Mouse (Mus musculus) midbrain, embryonic 13.5 days (tissue): ENCODE data around the gene Glcci1. TPM values are rescaled to one million over a fixed set of nuclear protein-coding genes. Genes with fewer than 3 reads are reported as not detected.

Source experiments
- ATAC-seq: fragments of 200-750 bp; cut with Nextera tagmentation; 2 replicates; pipeline ENCODE4 v1.8.0; 2017; ENCODE audit warnings: mild to moderate bottlenecking, moderate TSS enrichment, moderate library complexity
- H3K27ac ChIP-seq: fragments of 300-500 bp; sonication (generic); 2 replicates; pipeline ENCODE4 v1.5.1; 2015; ENCODE audit warnings: inconsistent platforms, mild to moderate bottlenecking, moderate library complexity
- H3K27me3 ChIP-seq: fragments of 300-500 bp; sonication (generic); 2 replicates; pipeline ENCODE4 v1.6.1; 2015; ENCODE audit warnings: mild to moderate bottlenecking, inconsistent platforms
- H3K36me3 ChIP-seq: fragments of 300-500 bp; sonication (generic); 2 replicates; pipeline ENCODE4 v1.6.1; 2015; ENCODE audit warnings: mild to moderate bottlenecking, inconsistent platforms
- H3K4me1 ChIP-seq: fragments of 300-500 bp; sonication (generic); replicated peaks from 2 replicates; pipeline ENCODE4 v1.6.1; 2015; ENCODE audit warnings: inconsistent platforms
- H3K4me2 ChIP-seq: fragments of 300-500 bp; sonication (generic); replicated peaks from 2 replicates; pipeline ENCODE4 v1.6.1; 2015; ENCODE audit warnings: moderate library complexity, mild to moderate bottlenecking, inconsistent platforms
- H3K4me3 ChIP-seq: fragments of 300-500 bp; sonication (generic); replicated peaks from 2 replicates; pipeline ENCODE4 v1.5.1; 2015; ENCODE audit warnings: mild to moderate bottlenecking, inconsistent platforms
- H3K9ac ChIP-seq: fragments of 300-500 bp; sonication (generic); replicated peaks from 2 replicates; pipeline ENCODE4 v1.6.1; 2015; ENCODE audit warnings: mild to moderate bottlenecking, inconsistent platforms
- H3K9me3 ChIP-seq: fragments of 300-500 bp; sonication (generic); 2 replicates; pipeline ENCODE4 v1.6.1; 2016; ENCODE audit warnings: mild to moderate bottlenecking, inconsistent platforms
- WGBS: fragments of 180-500 bp; shearing (Covaris S2); methylation state at CpG from one replicate; pipeline ENCODE4 v1.1.7; 2015; 5-methylcytosine and 5-hydroxymethylcytosine counted together
- polyA plus RNA-seq: library from polyadenylated mRNA; unstranded; fragments of >200 nt; fragmentation: Nextera tagmentation; extraction: Ambion mirVana; gene quantifications from 2 replicates; pipeline ENCODE4 v1.2.1, GENCODE M21; 2015

Glcci1 gene
- 10.5 and 14.6 TPM in 2 replicates for polyA plus RNA-seq

DNA sequence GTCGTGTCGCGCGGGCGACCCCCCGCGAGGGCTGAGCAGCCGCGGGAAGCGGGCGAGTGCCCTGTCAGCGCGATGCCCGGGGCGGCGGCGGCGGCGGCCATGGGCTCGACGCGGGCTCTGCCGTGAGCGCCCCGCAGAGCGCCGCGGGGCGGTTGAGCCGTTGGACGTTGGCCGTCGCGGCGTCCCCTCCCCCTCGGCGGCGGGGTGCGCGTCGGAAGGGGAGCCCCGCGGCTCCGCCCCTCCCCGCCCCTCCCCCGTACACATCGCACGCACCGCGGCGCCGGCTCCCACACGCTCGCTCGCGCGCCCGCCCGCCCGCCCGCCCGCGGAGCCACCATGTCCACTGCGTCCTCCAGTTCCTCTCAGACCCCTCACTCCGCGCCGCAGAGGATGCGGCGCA, at the start of gene Glcci1:
Gene Glcci1 (plus strand): TSS at position 50 of the 400 bp plus-strand sequence.
- H3K27ac ChIP-seq: peak within 1 kb of the TSS; percentile 100
- H3K36me3 ChIP-seq: no peaks in the 10 kb centered on the region
- ATAC-seq: peak; percentile 83
- H3K27me3 ChIP-seq: no peaks in the 10 kb centered on the region
- H3K9ac ChIP-seq: peak within 1 kb of the TSS; percentile 98
- H3K4me2 ChIP-seq: peak within 1 kb of the TSS; percentile 80
- peaks cover 32% of the 10 kb centered on the region for H3K4me1 ChIP-seq
- no peaks in the 10 kb centered on the region for H3K9me3 ChIP-seq
- WGBS: under 1% methylated on average over 24 of the region's 69 CpGs
- peak within 1 kb of the TSS; percentile 99 for H3K4me3 ChIP-seq

DNA sequence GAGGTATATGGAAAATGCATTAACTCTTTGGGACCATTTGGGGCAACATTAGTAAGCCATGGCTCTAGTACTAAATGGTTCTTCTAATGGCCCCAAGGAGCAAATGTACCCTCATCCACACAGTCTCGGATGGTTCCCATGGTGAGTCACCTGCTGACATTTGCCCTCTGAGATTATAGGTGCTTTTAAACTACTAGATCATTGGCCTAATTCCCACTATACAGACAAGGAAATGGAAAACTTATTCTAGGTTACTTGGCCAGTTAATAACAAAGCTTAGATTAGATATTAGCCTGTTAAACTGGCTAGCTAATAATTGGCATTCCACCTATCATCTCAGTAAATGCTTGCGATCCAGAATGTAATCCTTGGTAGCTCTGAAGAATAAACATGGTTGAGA, 47.0 kb upstream of the Glcci1 start:
- no peaks in the 10 kb centered on the region for H3K27me3 ChIP-seq
- ATAC-seq: no peak
- H3K9me3 ChIP-seq: no peaks in the 10 kb centered on the region
- 94% methylated on average over 2 of the region's 2 CpGs for WGBS
- no peak overlapping the region for H3K27ac ChIP-seq
- H3K36me3 ChIP-seq: no peaks in the 10 kb centered on the region
- H3K4me3 ChIP-seq: no peak overlapping the region
- H3K4me1 ChIP-seq: peaks cover 4% of the 10 kb centered on the region
- no peak overlapping the region for H3K9ac ChIP-seq
- H3K4me2 ChIP-seq: no peak overlapping the region

DNA sequence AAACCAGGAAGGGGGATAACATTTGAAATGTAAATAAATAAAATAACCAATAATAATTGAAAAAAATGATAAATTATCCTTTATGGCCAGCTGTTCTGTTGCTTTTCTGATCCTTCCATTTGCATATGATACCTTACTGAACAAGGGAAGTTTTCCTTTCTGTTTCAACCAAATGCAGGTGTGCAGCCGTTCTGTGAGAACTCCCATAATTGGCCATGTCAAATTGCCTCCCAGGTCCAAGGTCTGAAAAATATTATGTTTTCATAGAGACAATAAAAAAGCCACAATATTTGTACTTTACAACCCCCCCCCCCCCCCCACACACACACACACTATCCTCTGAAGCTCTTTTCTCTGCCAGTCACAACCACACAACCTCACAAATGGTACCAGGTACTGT, 44.0 kb upstream of the Glcci1 start:
- Histone ChIP-seq H3K36me3 (no peaks in the 10 kb centered on the region), H3K27ac (no peak overlapping the region), H3K9me3 (no peaks in the 10 kb centered on the region), H3K4me3 (no peak overlapping the region), H3K4me1 (peaks cover 13% of the 10 kb centered on the region), H3K27me3 (0 out of 2 replicates have a peak, but pooled peaks cover 4% of the 10 kb centered on the region), H3K4me2 (no peak overlapping the region), H3K9ac (no peak overlapping the region)
- ATAC-seq: no peak
- 90% methylated on average over 1 of the region's 1 CpGs for whole genome bisulfite sequencing

GRCm38 (mm10) chr6:8465985-8466384, 43.4 kb upstream of the Glcci1 start:
- Histone ChIP-seq H3K36me3 (no peaks in the 10 kb centered on the region), H3K9me3 (no peaks in the 10 kb centered on the region), H3K9ac (no peak overlapping the region), H3K27me3 (0 out of 2 replicates have a peak, but pooled peaks cover 4% of the 10 kb centered on the region), H3K4me2 (no peak overlapping the region), H3K4me1 (peaks cover 13% of the 10 kb centered on the region), H3K27ac (no peak overlapping the region), H3K4me3 (no peak overlapping the region)
- WGBS: 89% methylated on average over 5 of the region's 5 CpGs
- ATAC-seq: no peak

DNA sequence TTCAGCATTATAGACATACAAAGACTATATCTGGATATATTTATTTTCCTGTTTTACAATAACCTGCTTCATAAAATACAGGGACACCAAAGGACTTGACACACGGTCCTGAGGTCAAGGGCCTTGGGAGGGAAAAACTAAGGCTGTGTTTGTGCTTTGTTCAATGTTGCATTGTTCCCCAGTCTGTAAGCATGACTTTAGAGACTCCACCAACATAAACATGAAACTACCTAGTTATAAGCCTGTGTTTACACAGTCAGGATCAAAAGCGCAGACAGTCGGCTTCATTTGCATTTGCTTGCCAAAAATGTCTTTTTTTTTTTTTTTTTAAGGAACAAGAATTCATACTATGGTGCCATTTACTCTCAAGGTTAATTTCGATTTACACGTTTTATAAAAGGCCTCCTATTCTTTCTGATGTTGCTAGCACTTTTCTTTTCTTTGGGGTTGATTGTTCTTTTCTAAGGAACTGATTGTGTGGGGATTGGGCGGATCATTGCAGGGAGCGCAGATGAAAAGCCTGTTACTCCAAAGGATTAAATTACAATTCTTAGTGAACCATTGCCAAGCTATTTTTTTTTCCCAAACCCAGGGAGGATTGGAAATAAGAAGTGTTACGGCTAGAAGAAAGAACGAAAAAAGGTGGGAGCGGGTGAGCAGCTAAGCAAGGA, 41.6 kb upstream of the Glcci1 start:
- WGBS: 8% methylated on average over 10 of the region's 10 CpGs
- no peaks in the 10 kb centered on the region for H3K36me3 ChIP-seq
- no peak overlapping the region for H3K9ac ChIP-seq
- 0 out of 2 replicates have a peak, but pooled peaks have one; percentile 60 for ATAC-seq
- H3K4me3 ChIP-seq: no peak overlapping the region
- 0 out of 2 replicates have a peak, but pooled peaks cover 9% of the 10 kb centered on the region for H3K27me3 ChIP-seq
- peaks cover 13% of the 10 kb centered on the region for H3K4me1 ChIP-seq
- no peak overlapping the region; the same call in 1 of the 2 replicates for H3K4me2 ChIP-seq
- no peak overlapping the region for H3K27ac ChIP-seq
- H3K9me3 ChIP-seq: no peaks in the 10 kb centered on the region

GRCm38 (mm10) chr6:8469918-8470317, 39.5 kb upstream of the Glcci1 start:
- no peak overlapping the region for H3K4me3 ChIP-seq
- no peaks in the 10 kb centered on the region for H3K36me3 ChIP-seq
- H3K9ac ChIP-seq: no peak overlapping the region
- no peak overlapping the region for H3K4me2 ChIP-seq
- peaks cover 13% of the 10 kb centered on the region for H3K4me1 ChIP-seq
- no peak for ATAC-seq
- no peaks in the 10 kb centered on the region for H3K9me3 ChIP-seq
- no peak overlapping the region for H3K27ac ChIP-seq
- H3K27me3 ChIP-seq: 0 out of 2 replicates have a peak, but pooled peaks cover 9% of the 10 kb centered on the region
- WGBS: 99% methylated on average over 3 of the region's 3 CpGs

DNA sequence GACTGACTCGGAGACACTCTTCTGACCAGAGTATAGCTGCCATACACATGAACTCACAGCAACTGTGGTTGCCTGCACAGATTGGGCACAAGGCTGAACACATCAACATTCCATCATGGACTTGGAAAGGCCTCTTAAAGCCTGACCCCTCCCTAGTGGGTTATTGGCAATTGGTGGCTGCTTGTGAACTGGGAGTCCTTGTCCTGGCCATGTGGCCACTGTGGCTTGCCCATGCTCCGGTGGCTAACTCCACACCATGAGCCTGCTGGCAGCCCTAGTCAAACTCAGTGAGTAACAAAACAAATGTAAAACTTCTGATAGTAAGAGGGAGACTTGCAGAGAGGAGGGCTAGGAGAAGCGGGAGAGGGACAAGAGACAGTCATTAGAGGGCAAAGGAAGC, 37.3 kb upstream of the Glcci1 start:
- no peaks in the 10 kb centered on the region for H3K36me3 ChIP-seq
- WGBS: 95% methylated on average over 3 of the region's 3 CpGs
- H3K4me3 ChIP-seq: no peak overlapping the region
- no peak overlapping the region for H3K4me2 ChIP-seq
- H3K9ac ChIP-seq: no peak overlapping the region
- no peaks in the 10 kb centered on the region for H3K9me3 ChIP-seq
- H3K4me1 ChIP-seq: peaks cover 13% of the 10 kb centered on the region
- no peak for ATAC-seq
- no peak overlapping the region for H3K27ac ChIP-seq
- 0 out of 2 replicates have a peak, but pooled peaks cover 9% of the 10 kb centered on the region for H3K27me3 ChIP-seq

GRCm38 (mm10) chr6:8472915-8473314, 36.5 kb upstream of the Glcci1 start:
- Histone ChIP-seq H3K27ac (no peak overlapping the region), H3K4me3 (no peak overlapping the region), H3K9ac (no peak overlapping the region), H3K4me1 (peaks cover 6% of the 10 kb centered on the region; the same call in 1 of the 2 replicates), H3K4me2 (no peak overlapping the region), H3K27me3 (0 out of 2 replicates have a peak, but pooled peaks cover 9% of the 10 kb centered on the region), H3K36me3 (no peaks in the 10 kb centered on the region), H3K9me3 (no peaks in the 10 kb centered on the region)
- ATAC-seq: no peak
- WGBS: 90% methylated on average over 5 of the region's 5 CpGs

- ATAC-seq: no peak
- 70% methylated on average over 5 of the region's 5 CpGs for WGBS
Observed at GRCm38 (mm10) chr6:8473498-8473897, 35.9 kb upstream of the Glcci1 start.

GRCm38 (mm10) chr6:8474316-8474715, 35.1 kb upstream of the Glcci1 start:
- 82% methylated on average over 3 of the region's 3 CpGs for WGBS
- H3K27ac ChIP-seq: no peak overlapping the region
- H3K27me3 ChIP-seq: 0 out of 2 replicates have a peak, but pooled peaks cover 8% of the 10 kb centered on the region
- H3K9ac ChIP-seq: no peak overlapping the region
- H3K9me3 ChIP-seq: no peaks in the 10 kb centered on the region
- H3K36me3 ChIP-seq: no peaks in the 10 kb centered on the region
- H3K4me2 ChIP-seq: no peak overlapping the region
- H3K4me1 ChIP-seq: no peaks in the 10 kb centered on the region
- H3K4me3 ChIP-seq: no peak overlapping the region
- no peak for ATAC-seq

More at GRCm38 (mm10) chr6:8473498-8473897, 35.9 kb upstream of the Glcci1 start:
- Histone ChIP-seq H3K27me3 (0 out of 2 replicates have a peak, but pooled peaks cover 9% of the 10 kb centered on the region), H3K4me3 (no peak overlapping the region), H3K36me3 (no peaks in the 10 kb centered on the region), H3K4me2 (no peak overlapping the region), H3K27ac (no peak overlapping the region), H3K9ac (no peak overlapping the region), H3K9me3 (no peaks in the 10 kb centered on the region), H3K4me1 (no peaks in the 10 kb centered on the region)

DNA sequence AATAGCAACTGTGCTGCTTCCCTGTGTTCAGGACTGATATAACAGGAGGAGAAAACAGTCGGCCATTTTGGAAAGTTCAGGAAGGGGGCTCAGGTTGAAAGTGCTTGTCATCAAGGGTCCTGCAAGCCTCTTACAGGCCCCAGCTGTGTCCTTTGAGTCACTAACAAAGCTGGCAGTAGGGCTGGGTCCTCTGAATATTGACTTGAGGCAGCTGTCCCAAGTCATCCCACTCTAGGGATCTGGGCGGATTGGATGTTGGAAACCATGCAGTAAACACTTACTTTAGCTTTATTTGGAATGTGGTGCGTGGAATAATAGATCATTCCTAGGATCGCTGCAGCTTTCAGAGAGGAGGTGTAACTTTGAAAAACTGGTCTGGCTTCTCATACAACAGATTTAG, 34.6 kb upstream of the Glcci1 start:
- WGBS: 90% methylated on average over 4 of the region's 4 CpGs
- ATAC-seq: no peak

DNA sequence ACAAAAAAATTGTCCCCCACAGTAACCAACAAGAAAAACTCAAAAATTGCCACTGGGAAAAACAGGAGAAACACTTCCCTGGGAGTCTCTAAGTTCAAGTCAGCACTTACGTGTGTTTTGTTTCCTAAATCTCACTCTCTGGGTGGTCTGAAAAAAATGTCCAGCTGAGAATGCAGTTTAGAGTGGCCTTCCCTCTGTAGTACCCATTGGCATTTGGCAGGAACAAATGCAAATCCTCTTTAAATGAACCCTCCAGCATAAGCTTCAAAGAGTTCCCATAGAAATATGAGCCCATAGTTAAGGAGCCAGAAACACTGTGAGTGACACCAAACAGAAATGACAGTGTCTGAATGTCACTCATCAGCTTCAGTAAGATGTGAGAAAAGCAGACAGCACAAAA, 30.2 kb upstream of the Glcci1 start:
- no peak overlapping the region for H3K4me2 ChIP-seq
- H3K27me3 ChIP-seq: no peaks in the 10 kb centered on the region
- WGBS: 11% methylated on average over 1 of the region's 1 CpGs
- no peak overlapping the region for H3K9ac ChIP-seq
- H3K36me3 ChIP-seq: no peaks in the 10 kb centered on the region
- no peak overlapping the region for H3K4me3 ChIP-seq
- no peaks in the 10 kb centered on the region for H3K4me1 ChIP-seq
- H3K27ac ChIP-seq: no peak overlapping the region
- H3K9me3 ChIP-seq: no peaks in the 10 kb centered on the region
- ATAC-seq: no peak

More for the DNA sequence above, 34.6 kb upstream of the Glcci1 start:
- H3K9ac ChIP-seq: no peak overlapping the region
- no peaks in the 10 kb centered on the region for H3K9me3 ChIP-seq
- no peak overlapping the region for H3K4me3 ChIP-seq
- H3K27me3 ChIP-seq: 0 out of 2 replicates have a peak, but pooled peaks cover 4% of the 10 kb centered on the region
- H3K4me1 ChIP-seq: no peaks in the 10 kb centered on the region
- H3K4me2 ChIP-seq: no peak overlapping the region
- no peaks in the 10 kb centered on the region for H3K36me3 ChIP-seq
- H3K27ac ChIP-seq: no peak overlapping the region
